Comparison of ENCODE assay signal across 1 mouse cellular context in genomic region chr5:29387591-29387990, GRCm38 (mm10).
TF ChIP-seq lines count a peak whose summit lies in the region.

No protein-coding gene starts in this region.

TF ChIP-seq in myocyte, 11 proteins besides CTCF, POLR2A, EP300 and RAD21:
- TF ChIP-seq TCF3 (IDR thresholded peaks at IDR 0.05; ENCODE audit: insufficient read length, low read depth) (no peak), E2F4 (IDR thresholded peaks at IDR 0.05; ENCODE audit: insufficient read depth) (no peak), MAX (IDR thresholded peaks at IDR 0.05; ENCODE audit: low read depth) (no peak), CEBPB (IDR thresholded peaks at IDR 0.05; ENCODE audit: insufficient read depth, poor library complexity, severe bottlenecking) (no peak), MYOG (IDR thresholded peaks at IDR 0.05; ENCODE audit: control insufficient read depth in 1 of 3, insufficient read depth in 1 of 3, insufficient read length in 2 of 3, low read depth in 2 of 3) (no peak), POLR2AphosphoS2 (IDR thresholded peaks at IDR 0.05; ENCODE audit: insufficient read length, low read depth) (no peak), SRF (IDR thresholded peaks at IDR 0.05; ENCODE audit: control insufficient read depth, insufficient read length, low read depth) (no peak), REST (IDR thresholded peaks at IDR 0.05; ENCODE audit: insufficient read depth, insufficient read length) (no peak), USF1 (IDR thresholded peaks at IDR 0.05; ENCODE audit: low read depth) (no peak), MYOD1 (IDR thresholded peaks at IDR 0.05; ENCODE audit: control insufficient read depth in 1 of 3, insufficient read length in 2 of 3, low read depth in 2 of 3) (no peak)
